Mouse (Mus musculus) fibroblast of lung, adult 2 months (primary cell): ENCODE measurements around the gene Trir.

Experiments
- DNase-seq: peaks from one replicate; pipeline ENCODE4 v3.0.0-alpha.2; 2011; ENCODE audit warnings: low read depth

Gene Trir

DNA sequence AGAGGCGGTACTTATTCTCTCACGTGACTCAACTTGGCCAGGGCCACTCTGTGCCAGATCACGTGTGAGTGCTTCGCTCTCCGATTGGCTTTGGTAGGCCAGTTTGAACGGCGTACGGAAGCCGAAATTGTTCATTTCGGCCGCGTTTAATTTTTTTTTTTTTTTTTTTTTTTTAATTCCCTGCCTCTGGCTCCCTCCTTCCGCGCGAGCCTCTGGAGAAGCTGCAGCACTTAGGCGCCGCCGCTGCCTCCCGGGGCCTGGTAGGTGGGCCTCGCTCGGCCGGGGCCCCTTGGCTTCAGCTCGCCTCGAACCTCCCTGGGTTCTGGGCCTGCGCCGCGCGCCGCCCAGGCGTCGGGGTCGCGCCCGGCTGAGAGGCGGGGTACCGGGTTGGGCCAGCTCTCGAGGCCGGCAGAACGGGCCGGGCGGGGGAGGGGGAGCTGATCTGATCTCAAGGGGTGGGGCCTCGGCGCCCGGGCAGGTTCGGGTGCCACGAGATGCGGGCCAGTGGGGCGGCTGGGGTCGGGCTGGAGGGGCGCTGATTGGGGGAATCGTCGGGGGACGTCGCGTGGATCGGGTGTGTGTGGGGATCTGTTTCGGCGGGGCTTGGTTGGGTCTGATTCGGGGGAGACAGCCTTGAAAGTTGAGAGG lies 10.2 kb downstream of the Trir start, which contains the start of gene Tnpo2:
Gene Tnpo2 (plus strand): TSS at position 198 of the 648 bp plus-strand sequence.
- peak; percentile 92 for DNase-seq

DNA sequence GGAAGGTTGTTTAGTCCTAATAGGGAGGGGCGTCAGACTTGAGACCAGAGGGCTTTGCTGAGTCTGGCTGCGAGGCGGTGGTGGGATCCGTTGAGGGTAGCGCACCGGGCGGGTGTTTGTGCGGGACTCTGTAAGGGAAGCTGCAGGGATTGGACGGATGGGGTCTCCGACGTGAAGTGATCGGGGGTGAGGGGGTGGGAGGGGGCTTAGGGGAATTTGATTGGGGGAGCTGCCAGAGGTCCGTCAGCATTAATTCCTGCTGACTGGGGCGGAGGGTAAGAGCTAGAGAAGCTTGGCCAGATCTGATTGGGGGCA lies 10.7 kb downstream of the Trir start:
- DNase-seq = no peak

DNA sequence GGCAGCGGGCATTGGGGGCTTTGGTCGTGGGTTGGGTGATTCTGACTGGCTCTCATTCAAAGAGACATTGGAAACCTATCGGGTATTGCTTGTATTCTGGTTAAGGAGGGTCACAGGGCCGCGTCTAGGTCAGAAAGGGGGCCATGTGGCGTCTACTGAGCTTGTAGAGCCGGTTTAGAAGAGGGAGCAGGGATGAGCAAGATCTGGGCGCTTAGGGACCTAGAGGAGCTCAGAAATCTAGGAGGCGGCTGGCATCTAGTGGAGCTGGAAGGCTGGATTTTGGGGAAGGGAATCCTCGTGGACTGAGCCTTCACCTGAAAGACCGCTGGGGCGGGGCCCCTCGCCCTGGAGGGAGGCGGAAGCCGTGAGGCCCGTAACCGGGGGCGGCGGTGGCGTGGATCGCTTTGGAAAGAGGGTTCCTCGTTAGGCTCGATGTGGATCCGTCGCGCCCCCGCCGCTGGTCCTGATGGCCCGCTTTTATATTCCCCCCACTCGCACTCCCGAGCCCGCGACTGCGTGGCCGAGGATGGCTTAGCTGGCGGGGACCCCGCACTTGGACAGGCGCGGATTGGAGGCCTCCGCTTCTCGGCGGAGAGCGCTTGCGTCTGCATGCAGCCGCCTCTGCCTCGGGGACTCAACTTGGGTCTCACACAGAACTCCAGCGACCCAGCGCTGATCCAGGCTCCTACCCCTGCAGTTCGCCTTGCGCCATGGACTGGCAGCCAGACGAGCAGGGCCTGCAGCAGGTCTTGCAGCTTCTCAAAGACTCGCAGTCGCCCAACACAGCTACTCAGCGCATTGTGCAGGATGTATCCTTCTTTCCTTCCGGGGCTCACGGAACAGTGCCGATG lies 11.3 kb downstream of the Trir start:
- no peak for DNase-seq

- no peak for DNase-seq
Observed at GRCm38 (mm10) chr8:85043619-85044018, 17.0 kb downstream of the Trir start.

DNA sequence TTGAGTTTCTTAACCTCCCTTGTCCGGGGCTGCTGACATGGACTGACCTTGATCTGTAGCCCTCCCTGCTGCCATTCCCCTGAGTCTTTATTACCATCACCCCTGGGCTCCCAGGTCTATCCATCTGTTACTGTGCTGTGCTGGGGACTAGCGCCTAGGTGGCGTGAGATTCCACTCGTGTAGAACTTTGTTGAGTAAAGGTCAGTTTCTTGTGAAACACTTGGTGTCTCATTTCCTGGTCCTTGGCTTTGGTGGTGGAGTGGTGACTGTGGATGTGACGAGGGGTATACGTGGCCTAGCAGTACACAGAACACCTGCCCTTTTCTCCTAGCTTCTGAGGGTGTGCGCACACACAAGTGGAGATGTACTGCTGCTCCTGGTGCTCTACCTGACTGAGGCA lies 30.7 kb downstream of the Trir start:
- no peak for DNase-seq

GRCm38 (mm10) chr8:85059879-85060616 lies 33.4 kb downstream of the Trir start, which contains the start of gene Fbxw9:
Fbxw9 (plus strand) TSS chr8:85060055.
- DNase-seq = peak; percentile 86

DNA sequence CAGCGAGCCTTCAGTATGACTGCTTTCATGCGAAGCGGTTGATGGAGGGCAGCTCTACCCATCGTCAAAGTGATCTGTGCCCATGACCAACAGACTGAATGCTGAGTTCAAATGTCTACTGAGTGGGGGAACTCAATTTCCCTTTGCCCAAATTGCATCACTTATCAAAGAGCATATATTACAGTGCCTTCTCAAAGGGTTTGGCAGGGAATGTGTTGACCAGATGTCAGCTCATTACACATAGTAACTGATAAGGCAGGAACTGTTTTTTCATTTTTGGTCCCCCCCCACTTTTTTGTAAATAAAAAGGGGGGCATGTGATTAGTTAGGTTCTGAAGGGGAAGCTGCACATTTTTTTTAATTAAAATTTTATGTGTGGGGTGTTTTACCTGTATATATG lies 36.0 kb downstream of the Trir start:
- no peak for DNase-seq

GRCm38 (mm10) chr8:85065213-85065612 lies 38.6 kb downstream of the Trir start:
- no peak for DNase-seq

DNA sequence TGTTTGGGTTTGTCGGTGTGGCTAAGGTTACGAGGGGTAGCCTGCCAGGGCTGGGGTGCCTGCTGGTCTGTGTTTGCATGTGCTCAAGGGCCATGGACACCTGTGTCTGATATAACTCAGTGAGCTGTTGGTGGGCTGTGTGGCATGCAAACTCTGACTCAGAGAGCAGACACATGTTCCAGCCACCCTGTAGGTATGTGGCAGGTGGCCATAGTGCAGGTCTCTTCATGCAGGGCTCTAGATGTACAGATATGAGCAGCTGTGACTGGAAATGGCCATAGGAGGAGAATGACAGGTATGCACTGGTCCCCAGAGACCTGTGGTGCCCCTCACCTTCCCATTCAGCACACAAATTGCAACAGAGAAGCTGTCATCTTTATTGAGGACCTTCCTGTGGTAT lies 40.5 kb downstream of the Trir start:
- DNase-seq = no peak

- no peak for DNase-seq
Observed at GRCm38 (mm10) chr8:85067982-85068381, 41.4 kb downstream of the Trir start, which contains the start of gene Gm5741. Gm5741 (minus strand) TSS chr8:85067982.

DNA sequence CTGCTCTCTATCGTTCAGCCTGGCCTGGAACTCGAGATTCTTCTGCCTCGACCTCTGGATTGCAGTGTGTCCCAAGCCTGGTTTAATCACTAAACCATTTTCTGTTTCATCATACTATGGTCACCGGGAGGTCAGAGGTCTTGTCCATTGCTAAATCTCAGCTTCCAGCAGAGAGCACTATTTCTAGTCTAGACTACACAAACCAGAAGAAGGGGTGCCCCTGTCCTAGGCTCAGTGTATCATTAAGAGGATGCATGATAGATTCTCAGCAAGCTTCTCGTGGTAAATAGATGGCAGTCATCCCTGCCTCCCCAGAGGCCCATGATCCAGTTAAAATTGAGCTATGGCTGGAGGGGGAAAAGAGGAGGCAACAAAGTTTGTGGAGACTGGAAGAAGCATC lies 44.4 kb downstream of the Trir start:
- DNase-seq = no peak

DNA sequence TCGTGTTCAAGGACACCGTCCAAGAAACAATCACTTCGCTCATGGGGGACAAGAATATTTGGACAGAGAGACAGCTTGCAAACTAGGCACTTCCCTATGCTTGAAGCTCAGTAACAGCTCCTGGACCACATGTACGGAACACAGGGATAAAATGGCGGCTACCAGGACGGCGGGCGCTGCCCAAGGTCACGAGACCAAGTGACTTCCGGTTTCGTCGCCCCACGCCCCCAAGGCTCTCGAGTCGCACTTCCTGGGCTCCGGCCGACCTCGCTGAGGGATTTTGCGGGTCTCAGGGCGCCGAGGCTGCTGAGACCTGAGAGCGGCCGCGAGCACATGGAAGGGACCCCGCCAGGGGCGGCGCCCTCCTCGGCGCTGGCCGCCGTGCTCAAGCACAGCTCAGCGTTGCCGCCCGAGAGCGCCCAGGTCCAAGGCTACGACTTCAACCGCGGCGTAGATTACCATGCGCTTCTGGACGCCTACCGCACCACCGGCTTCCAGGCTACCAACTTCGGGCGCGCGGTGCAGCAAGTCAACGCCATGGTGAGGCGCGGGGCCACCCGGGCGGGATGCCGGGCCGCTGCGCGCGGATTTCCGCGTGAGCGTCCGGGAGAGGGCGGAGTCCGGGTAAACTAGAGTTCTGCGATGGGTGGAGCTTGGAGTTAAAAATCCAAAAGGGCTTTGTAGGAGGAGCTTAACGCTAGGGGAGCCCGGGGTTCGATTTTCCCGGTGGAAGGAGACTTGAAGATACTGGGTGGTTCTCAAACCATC lies 45.1 kb downstream of the Trir start, which contains the start of gene Dhps:
Gene Dhps (plus strand): TSS at position 244 of the 768 bp plus-strand sequence.
- DNase-seq = peak; percentile 78

- no peak for DNase-seq
Observed at GRCm38 (mm10) chr8:85072364-85072929, 45.8 kb downstream of the Trir start.

- DNase-seq = no peak
Observed at GRCm38 (mm10) chr8:85073041-85073612, 46.5 kb downstream of the Trir start.

DNA sequence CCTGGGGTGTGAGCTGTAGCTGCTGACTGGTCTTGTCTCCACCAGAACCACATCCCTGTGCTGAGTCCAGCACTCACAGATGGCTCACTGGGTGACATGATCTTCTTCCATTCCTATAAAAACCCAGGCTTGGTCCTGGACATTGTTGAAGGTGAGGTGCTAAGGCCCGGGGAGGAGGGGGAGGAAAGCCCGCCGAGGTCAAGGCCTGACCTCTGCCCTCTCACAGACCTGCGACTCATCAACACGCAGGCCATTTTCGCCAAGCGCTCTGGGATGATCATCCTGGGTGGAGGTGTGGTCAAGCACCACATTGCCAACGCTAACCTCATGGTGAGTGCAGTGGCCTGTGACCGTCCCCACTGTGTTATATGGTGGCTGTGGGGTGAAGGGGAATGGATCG lies 47.5 kb downstream of the Trir start:
- no peak for DNase-seq

DNA sequence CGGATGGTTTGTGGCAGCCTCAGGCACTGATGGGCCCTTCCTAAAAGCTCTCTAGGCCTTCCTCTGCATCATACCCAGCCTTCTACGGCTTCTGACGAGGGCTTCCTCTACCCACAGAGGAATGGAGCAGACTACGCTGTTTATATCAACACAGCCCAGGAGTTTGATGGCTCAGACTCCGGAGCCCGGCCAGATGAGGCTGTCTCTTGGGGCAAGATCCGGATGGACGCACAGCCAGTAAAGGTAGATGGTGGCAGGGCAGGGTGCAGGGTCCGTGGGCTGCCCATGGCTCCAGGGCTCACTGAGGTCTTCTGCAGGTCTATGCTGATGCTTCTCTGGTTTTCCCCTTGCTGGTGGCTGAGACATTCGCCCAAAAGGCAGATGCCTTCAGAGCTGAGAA lies 48.0 kb downstream of the Trir start:
- no peak for DNase-seq

GRCm38 (mm10) chr8:85076001-85076400 lies 49.4 kb downstream of the Trir start:
- DNase-seq = no peak

DNA sequence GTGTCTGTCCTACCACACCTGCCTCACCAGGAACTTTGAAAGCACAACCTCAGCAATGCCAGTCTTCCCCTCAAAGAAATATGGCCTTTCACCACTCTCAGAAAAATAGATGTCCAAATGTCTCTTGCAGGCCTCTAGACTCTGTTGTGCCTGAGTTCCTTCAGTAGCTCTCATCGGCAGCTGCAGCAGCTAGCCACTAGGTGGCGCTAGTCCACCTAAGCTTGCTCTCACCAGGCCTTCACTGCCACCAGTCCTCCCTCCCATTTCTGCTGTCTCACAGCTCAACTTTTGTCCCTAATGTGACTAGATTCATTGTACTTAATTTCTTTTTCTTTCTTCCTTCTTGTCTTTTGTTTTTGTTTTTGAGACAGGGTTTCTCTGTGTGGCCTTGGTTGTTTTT lies 50.4 kb downstream of the Trir start:
- no peak for DNase-seq
